Mouse (Mus musculus): ENCODE data around the gene Pear1.

The Pear1 gene

DNA sequence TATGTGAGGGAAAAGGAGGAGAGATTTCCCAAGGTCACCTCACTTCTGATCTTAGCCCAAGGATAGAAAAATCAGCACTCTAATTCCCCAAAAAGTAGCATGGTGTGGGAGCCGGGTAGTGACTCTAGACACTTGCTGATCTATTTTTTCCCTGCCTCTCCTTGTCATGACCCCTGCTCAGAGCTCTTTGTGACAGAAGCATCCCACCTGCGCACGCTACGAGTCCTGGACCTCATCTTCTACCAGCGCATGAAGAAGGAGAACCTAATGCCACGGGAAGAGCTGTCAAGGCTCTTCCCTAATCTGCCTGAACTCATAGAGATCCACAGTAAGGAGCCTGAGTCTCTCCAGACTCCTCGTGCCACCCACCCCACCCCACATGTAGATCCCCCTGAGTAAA, 97.9 kb downstream of the Pear1 start:
- DNase-seq (ENCODE audit: low read depth): no peak

DNA sequence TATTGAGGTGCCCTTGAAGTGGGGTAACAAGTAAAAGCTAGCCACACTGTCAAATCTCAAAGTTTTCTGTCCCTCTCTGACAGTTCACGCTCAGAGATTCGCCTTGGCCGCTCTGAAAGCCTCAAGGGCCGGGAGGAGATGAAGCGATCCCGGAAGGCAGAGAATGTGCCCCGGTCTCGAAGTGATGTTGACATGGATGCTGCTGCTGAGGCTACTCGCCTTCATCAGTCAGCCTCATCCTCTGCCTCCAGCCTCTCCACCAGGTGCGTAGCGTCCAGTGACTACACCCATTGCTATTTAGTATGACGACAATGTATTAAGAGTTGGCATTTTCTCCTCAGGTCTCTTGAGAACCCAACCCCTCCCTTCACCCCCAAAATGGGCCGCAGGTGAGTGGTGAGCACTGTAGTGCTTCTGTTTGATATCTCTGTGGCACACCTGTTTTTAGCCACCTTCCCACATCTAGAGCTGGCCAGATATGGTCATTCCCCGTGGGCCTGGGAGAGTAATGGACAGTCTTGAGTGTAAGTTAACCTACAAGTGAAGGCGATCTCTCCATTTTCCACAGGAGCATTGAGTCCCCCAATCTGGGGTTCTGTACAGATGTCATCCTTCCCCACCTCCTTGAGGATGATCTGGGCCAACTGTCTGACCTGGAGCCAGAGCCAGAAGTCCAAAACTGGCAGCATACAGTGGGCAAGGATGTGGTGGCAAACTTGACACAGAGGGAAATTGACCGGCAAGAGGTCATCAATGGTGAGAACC, 98.5 kb downstream of the Pear1 start:
- DNase-seq (ENCODE audit: low read depth): no peak

DNA sequence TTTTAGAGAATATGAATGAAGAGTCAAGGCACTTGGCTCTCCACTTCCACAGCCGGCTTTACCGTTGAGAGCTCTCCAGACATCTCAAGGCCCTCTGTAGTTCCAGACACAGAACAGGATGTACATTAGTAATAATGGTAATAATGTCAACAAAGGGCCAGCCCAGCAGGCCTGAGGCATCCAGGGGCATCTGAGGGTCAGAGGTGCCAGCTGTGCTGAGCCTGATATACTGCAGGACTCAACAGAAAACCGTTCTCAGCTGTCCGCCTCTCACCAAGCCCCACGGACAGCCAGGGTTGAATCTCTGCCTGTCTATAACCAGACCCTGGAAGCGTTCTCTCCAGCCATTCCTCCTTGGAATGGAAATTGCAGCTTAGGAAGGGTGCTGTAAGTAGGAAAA, 99.5 kb downstream of the Pear1 start:
- no peak for DNase-seq (ENCODE audit: low read depth)

DNA sequence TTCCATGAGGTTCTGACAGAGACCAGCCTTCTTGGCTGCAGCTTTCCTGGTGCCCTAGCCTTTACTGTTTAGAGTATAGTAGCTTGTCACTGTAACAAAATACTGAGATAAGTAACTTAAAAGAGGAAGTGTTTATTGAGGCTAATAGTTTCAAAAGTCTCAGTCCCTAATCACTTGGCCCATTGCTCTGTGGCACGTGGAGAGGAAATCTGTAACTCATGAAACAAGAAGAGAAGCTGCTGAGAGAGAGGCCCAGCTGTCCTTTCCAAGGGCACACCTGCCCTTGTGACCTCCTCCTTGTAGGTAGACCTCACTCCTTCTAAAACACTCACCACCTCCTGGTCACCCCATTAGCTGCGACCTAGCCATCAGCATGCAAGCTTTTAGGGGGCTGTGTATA, 105.6 kb downstream of the Pear1 start:
- DNase-seq (ENCODE audit: low read depth): no peak

All from NIH3T3 (cell line).